Mouse (Mus musculus) hindbrain, embryonic 11.5 days (tissue): ENCODE measurements at regions not wholly inside any gene's neighbourhood (a gene's known extent, or its start where the extent isn't known, plus 50 kb on each side); places are given as distances from the start of the nearest gene placed in this dataset.

ENCODE experiments used
- ATAC-seq: fragments of 200-750 bp; cut with Nextera tagmentation; 2 replicates; pipeline ENCODE4 v1.8.0; 2017; ENCODE audit warnings: mild to moderate bottlenecking, moderate TSS enrichment, moderate library complexity; ENCODE audit not compliant: low FRiP score
- DNase-seq: peaks from one replicate; pipeline ENCODE4 v3.0.0-alpha.2; 2015; ENCODE audit warnings: low spot score
- H3K27ac ChIP-seq: fragments of 300-500 bp; sonication (generic); 2 replicates; pipeline ENCODE4 v1.5.1; 2014; ENCODE audit warnings: mild to moderate bottlenecking, low read depth, low read length
- H3K27me3 ChIP-seq: fragments of 300-500 bp; sonication (generic); 2 replicates; pipeline ENCODE4 v1.6.1; 2014; ENCODE audit warnings: mild to moderate bottlenecking, low read length, moderate library complexity, mixed read lengths; ENCODE audit not compliant: control insufficient read depth, insufficient read depth
- H3K36me3 ChIP-seq: fragments of 300-500 bp; sonication (generic); 2 replicates; pipeline ENCODE4 v1.6.1; 2014; ENCODE audit warnings: mild to moderate bottlenecking, low read length, moderate library complexity, mixed read lengths; ENCODE audit not compliant: control insufficient read depth, insufficient read depth
- H3K4me1 ChIP-seq: fragments of 300-500 bp; sonication (generic); replicated peaks from 2 replicates; pipeline ENCODE4 v1.6.1; 2014; ENCODE audit warnings: low read length, mixed read lengths; ENCODE audit not compliant: control insufficient read depth, insufficient read depth
- H3K4me2 ChIP-seq: fragments of 300-500 bp; sonication (generic); replicated peaks from 2 replicates; pipeline ENCODE4 v1.6.1; 2014; ENCODE audit warnings: mild to moderate bottlenecking, low read depth, low read length
- H3K4me3 ChIP-seq: fragments of 300-500 bp; sonication (generic); 2 replicates; pipeline ENCODE4 v1.5.1; 2014; ENCODE audit warnings: low read depth, low read length
- H3K9ac ChIP-seq: fragments of 300-500 bp; sonication (generic); 2 replicates; pipeline ENCODE4 v1.6.1; 2014; ENCODE audit warnings: low read depth, low read length
- H3K9me3 ChIP-seq: fragments of 300-500 bp; sonication (generic); 2 replicates; pipeline ENCODE4 v1.6.1; 2016; ENCODE audit warnings: low read length; ENCODE audit not compliant: control insufficient read depth
- WGBS: fragments of 180-500 bp; shearing (Covaris S2); extraction: QIAGEN DNeasy Blood & Tissue Kit; methylation state at CpG from one replicate; pipeline ENCODE4 v1.1.7; 2014; 5-methylcytosine and 5-hydroxymethylcytosine counted together

GRCm38 (mm10) chr1:3813071-3813470 is 994.6 kb upstream of the Gm37988 start:
- Histone ChIP-seq H3K4me2 (no peak overlapping the region), H3K27ac (no peak overlapping the region), H3K9me3 (no peaks in the 10 kb centered on the region), H3K4me1 (no peaks in the 10 kb centered on the region), H3K36me3 (no peaks in the 10 kb centered on the region), H3K4me3 (no peak overlapping the region), H3K9ac (no peak overlapping the region), H3K27me3 (no peaks in the 10 kb centered on the region)
- DNase-seq: no peak
- ATAC-seq: no peak
- 93% methylated on average over 1 of the region's 1 CpGs for WGBS

- Histone ChIP-seq H3K27me3 (no peaks in the 10 kb centered on the region), H3K4me1 (no peaks in the 10 kb centered on the region), H3K9me3 (no peaks in the 10 kb centered on the region), H3K4me2 (no peak overlapping the region), H3K9ac (no peak overlapping the region), H3K27ac (no peak overlapping the region), H3K36me3 (no peaks in the 10 kb centered on the region), H3K4me3 (no peak overlapping the region)
- DNase-seq: peak; percentile 3
- 16% methylated on average over 3 of the region's 3 CpGs for WGBS
- ATAC-seq: peak; percentile 68
Observed at GRCm38 (mm10) chr1:3842021-3842420, 965.7 kb upstream of the Gm37988 start.
